Mouse (Mus musculus) G1E (cell line): ENCODE measurements at regions not wholly inside any gene's neighbourhood (a gene's known extent, or its start where the extent isn't known, plus 50 kb on each side); places are given as distances from the start of the nearest gene placed in this dataset.

Source experiments
- CTCF ChIP-seq: IDR thresholded peaks from 2 replicates; pipeline ENCODE4 v1.5.1; 2012; ENCODE audit warnings: low read depth, low read length, inconsistent platforms, mixed read lengths
- TAL1 ChIP-seq: conservative IDR thresholded peaks from 2 replicates; pipeline ENCODE4 v1.6.1; 2012; ENCODE audit warnings: low read depth, low read length, inconsistent platforms, mixed read lengths

- no peak for TF ChIP-seq CTCF
- TF ChIP-seq TAL1: no peak
Observed at GRCm38 (mm10) chr7:36091132-36091531, 288.3 kb upstream of the Zfp507 start.
